Mouse (Mus musculus): Measurements from ENCODE around the gene Rab30. TPM values are rescaled to one million over a fixed set of nuclear protein-coding genes. Genes with fewer than 3 reads are reported as not detected.

The Rab30 gene
- polyA plus RNA-seq, 1 experiment from 2014 or later: 5.0 TPM

- Histone ChIP-seq H3K27me3 (no peaks in the 10 kb centered on the region), H3K36me3 (replicated peaks) (no peaks in the 10 kb centered on the region), H3K4me3 (replicated peaks) (no peak overlapping the region), H3K9ac (no peak overlapping the region), H3K4me2 (no peak overlapping the region), H3K4me1 (replicated peaks) (peaks cover 2% of the 10 kb centered on the region; the same call in 1 of the 2 replicates), H3K27ac (replicated peaks) (no peak overlapping the region), H3K9me3 (replicated peaks) (no peaks in the 10 kb centered on the region)
- WGBS (ENCODE audit: insufficient replicate concordance): 63% methylated on average over 11 of the region's 11 CpGs
- ATAC-seq (ENCODE audit: insufficient read depth): no peak
These were observed 78.3 kb downstream of the Rab30 start for GRCm38 (mm10) chr7:92819656-92820055.

- Histone ChIP-seq H3K36me3 (replicated peaks) (no peaks in the 10 kb centered on the region), H3K27ac (replicated peaks) (no peak overlapping the region), H3K4me2 (no peak overlapping the region), H3K27me3 (no peaks in the 10 kb centered on the region), H3K9ac (no peak overlapping the region), H3K4me3 (replicated peaks) (no peak overlapping the region), H3K4me1 (replicated peaks) (peaks cover 2% of the 10 kb centered on the region; the same call in 1 of the 2 replicates), H3K9me3 (replicated peaks) (no peaks in the 10 kb centered on the region)
- ATAC-seq (ENCODE audit: insufficient read depth): no peak
- 51% methylated on average over 1 of the region's 1 CpGs for WGBS (ENCODE audit: insufficient replicate concordance)
These were observed 79.0 kb downstream of the Rab30 start for GRCm38 (mm10) chr7:92820410-92820809.

- ATAC-seq (ENCODE audit: insufficient read depth): no peak
- Histone ChIP-seq H3K4me1 (replicated peaks) (peaks cover 2% of the 10 kb centered on the region; the same call in 1 of the 2 replicates), H3K9ac (no peak overlapping the region), H3K36me3 (replicated peaks) (no peaks in the 10 kb centered on the region), H3K9me3 (replicated peaks) (no peaks in the 10 kb centered on the region), H3K27ac (replicated peaks) (no peak overlapping the region), H3K27me3 (no peaks in the 10 kb centered on the region), H3K4me3 (replicated peaks) (no peak overlapping the region), H3K4me2 (no peak overlapping the region)
- 64% methylated on average over 7 of the region's 7 CpGs for WGBS (ENCODE audit: insufficient replicate concordance)
These were observed 79.6 kb downstream of the Rab30 start for GRCm38 (mm10) chr7:92820941-92821465.

GRCm38 (mm10) chr7:92821871-92822270, 80.5 kb downstream of the Rab30 start:
- no peaks in the 10 kb centered on the region for H3K36me3 ChIP-seq (replicated peaks)
- no peak overlapping the region for H3K27ac ChIP-seq (replicated peaks)
- no peak for ATAC-seq (ENCODE audit: insufficient read depth)
- no peaks in the 10 kb centered on the region for H3K27me3 ChIP-seq
- WGBS (ENCODE audit: insufficient replicate concordance): 45% methylated on average over 4 of the region's 4 CpGs
- peaks cover 2% of the 10 kb centered on the region; the same call in 1 of the 2 replicates for H3K4me1 ChIP-seq (replicated peaks)
- no peak overlapping the region for H3K9ac ChIP-seq
- H3K4me2 ChIP-seq: no peak overlapping the region
- H3K4me3 ChIP-seq (replicated peaks): no peak overlapping the region
- H3K9me3 ChIP-seq (replicated peaks): no peaks in the 10 kb centered on the region

- Histone ChIP-seq H3K4me2 (no peak overlapping the region), H3K9ac (no peak overlapping the region), H3K27ac (replicated peaks) (no peak overlapping the region), H3K4me3 (replicated peaks) (no peak overlapping the region), H3K4me1 (replicated peaks) (peaks cover 2% of the 10 kb centered on the region; the same call in 1 of the 2 replicates), H3K36me3 (replicated peaks) (no peaks in the 10 kb centered on the region), H3K9me3 (replicated peaks) (no peaks in the 10 kb centered on the region), H3K27me3 (no peaks in the 10 kb centered on the region)
- 0 out of 2 replicates have a peak, but pooled peaks have one; percentile 15 for ATAC-seq (ENCODE audit: insufficient read depth)
- WGBS (ENCODE audit: insufficient replicate concordance): 23% methylated on average over 1 of the region's 1 CpGs
These were observed 81.2 kb downstream of the Rab30 start for GRCm38 (mm10) chr7:92822409-92823101.

- Histone ChIP-seq H3K4me2 (no peak overlapping the region), H3K9me3 (replicated peaks) (no peaks in the 10 kb centered on the region), H3K27ac (replicated peaks) (no peak overlapping the region), H3K27me3 (no peaks in the 10 kb centered on the region), H3K36me3 (replicated peaks) (no peaks in the 10 kb centered on the region), H3K9ac (no peak overlapping the region), H3K4me1 (replicated peaks) (no peaks in the 10 kb centered on the region), H3K4me3 (replicated peaks) (no peak overlapping the region)
- ATAC-seq (ENCODE audit: insufficient read depth): no peak
- 64% methylated on average over 3 of the region's 3 CpGs for WGBS (ENCODE audit: insufficient replicate concordance)
These were observed 84.8 kb downstream of the Rab30 start for GRCm38 (mm10) chr7:92826248-92826647.

GRCm38 (mm10) chr7:92827981-92828380, 86.6 kb downstream of the Rab30 start:
- Histone ChIP-seq H3K36me3 (replicated peaks) (no peaks in the 10 kb centered on the region), H3K27ac (replicated peaks) (no peak overlapping the region), H3K9ac (no peak overlapping the region), H3K9me3 (replicated peaks) (no peaks in the 10 kb centered on the region), H3K4me1 (replicated peaks) (no peaks in the 10 kb centered on the region), H3K27me3 (no peaks in the 10 kb centered on the region), H3K4me3 (replicated peaks) (no peak overlapping the region), H3K4me2 (no peak overlapping the region)
- WGBS (ENCODE audit: insufficient replicate concordance): 52% methylated on average over 3 of the region's 3 CpGs
- no peak for ATAC-seq (ENCODE audit: insufficient read depth)

- no peak for ATAC-seq (ENCODE audit: insufficient read depth)
- H3K4me3 ChIP-seq (replicated peaks): no peak overlapping the region
- H3K9me3 ChIP-seq (replicated peaks): no peaks in the 10 kb centered on the region
- 49% methylated on average over 6 of the region's 6 CpGs for WGBS (ENCODE audit: insufficient replicate concordance)
- no peaks in the 10 kb centered on the region for H3K4me1 ChIP-seq (replicated peaks)
- no peak overlapping the region for H3K4me2 ChIP-seq
- H3K27me3 ChIP-seq: no peaks in the 10 kb centered on the region
- H3K27ac ChIP-seq (replicated peaks): no peak overlapping the region
- H3K36me3 ChIP-seq (replicated peaks): no peaks in the 10 kb centered on the region
- H3K9ac ChIP-seq: no peak overlapping the region
These were observed 91.0 kb downstream of the Rab30 start for GRCm38 (mm10) chr7:92832395-92832794.

GRCm38 (mm10) chr7:92834391-92834790, 93.0 kb downstream of the Rab30 start:
- Histone ChIP-seq H3K27me3 (no peaks in the 10 kb centered on the region), H3K4me2 (no peak overlapping the region), H3K4me3 (replicated peaks) (no peak overlapping the region), H3K4me1 (replicated peaks) (no peaks in the 10 kb centered on the region), H3K27ac (replicated peaks) (no peak overlapping the region), H3K9me3 (replicated peaks) (no peaks in the 10 kb centered on the region), H3K9ac (no peak overlapping the region), H3K36me3 (replicated peaks) (no peaks in the 10 kb centered on the region)
- ATAC-seq (ENCODE audit: insufficient read depth): no peak
- 69% methylated on average over 2 of the region's 2 CpGs for WGBS (ENCODE audit: insufficient replicate concordance)

- Histone ChIP-seq H3K9me3 (replicated peaks) (no peaks in the 10 kb centered on the region), H3K4me1 (replicated peaks) (no peaks in the 10 kb centered on the region), H3K4me2 (no peak overlapping the region), H3K4me3 (replicated peaks) (no peak overlapping the region), H3K27me3 (no peaks in the 10 kb centered on the region), H3K9ac (no peak overlapping the region), H3K27ac (replicated peaks) (no peak overlapping the region), H3K36me3 (replicated peaks) (no peaks in the 10 kb centered on the region)
- WGBS (ENCODE audit: insufficient replicate concordance): 53% methylated on average over 3 of the region's 3 CpGs
- ATAC-seq (ENCODE audit: insufficient read depth): no peak
These were observed 95.0 kb downstream of the Rab30 start for GRCm38 (mm10) chr7:92836447-92836846.

GRCm38 (mm10) chr7:92837226-92837625, 95.8 kb downstream of the Rab30 start:
- Histone ChIP-seq H3K4me1 (replicated peaks) (no peaks in the 10 kb centered on the region), H3K27me3 (no peaks in the 10 kb centered on the region), H3K9ac (no peak overlapping the region), H3K4me3 (replicated peaks) (no peak overlapping the region), H3K4me2 (no peak overlapping the region), H3K9me3 (replicated peaks) (no peaks in the 10 kb centered on the region), H3K27ac (replicated peaks) (no peak overlapping the region), H3K36me3 (replicated peaks) (no peaks in the 10 kb centered on the region)
- WGBS (ENCODE audit: insufficient replicate concordance): 49% methylated on average over 11 of the region's 11 CpGs
- no peak for ATAC-seq (ENCODE audit: insufficient read depth)

- WGBS (ENCODE audit: insufficient replicate concordance): 51% methylated on average over 3 of the region's 3 CpGs
- Histone ChIP-seq H3K27me3 (no peaks in the 10 kb centered on the region), H3K9ac (no peak overlapping the region), H3K36me3 (replicated peaks) (no peaks in the 10 kb centered on the region), H3K4me3 (replicated peaks) (no peak overlapping the region), H3K27ac (replicated peaks) (no peak overlapping the region), H3K4me1 (replicated peaks) (no peaks in the 10 kb centered on the region), H3K9me3 (replicated peaks) (no peaks in the 10 kb centered on the region), H3K4me2 (no peak overlapping the region)
- no peak for ATAC-seq (ENCODE audit: insufficient read depth)
These were observed 96.5 kb downstream of the Rab30 start for GRCm38 (mm10) chr7:92837907-92838306.
